Mouse (Mus musculus) ES-Bruce4 (cell line): ENCODE data around the gene Nynrin. TPM values are rescaled to one million over a fixed set of nuclear protein-coding genes. Genes with fewer than 3 reads are reported as not detected.
A peak's percentile ranks its signal among the peaks of the same experiment; 100 is the strongest.

Source experiments
- H3K27ac ChIP-seq: 2 replicates; pipeline ENCODE4 v1.5.1; 2012; ENCODE audit warnings: low read length, inconsistent platforms; ENCODE audit not compliant: insufficient read depth
- H3K27me3 ChIP-seq: 2 replicates; pipeline ENCODE4 v1.6.1; 2012; ENCODE audit warnings: mild to moderate bottlenecking, low read length, inconsistent platforms; ENCODE audit not compliant: control insufficient read depth, poor library complexity, insufficient read depth, severe bottlenecking
- H3K36me3 ChIP-seq: 2 replicates; pipeline ENCODE4 v1.6.1; 2012; ENCODE audit warnings: inconsistent platforms, mild to moderate bottlenecking, low read length, moderate library complexity; ENCODE audit not compliant: control insufficient read depth, poor library complexity, insufficient read depth, severe bottlenecking
- H3K4me1 ChIP-seq: one replicate; pipeline ENCODE4 v1.8.1; 2011; ENCODE audit warnings: low read length; ENCODE audit not compliant: control insufficient read depth, insufficient read depth
- H3K4me3 ChIP-seq: 2 replicates; pipeline ENCODE4 v1.5.1; 2011; ENCODE audit warnings: low read depth, mild to moderate bottlenecking, low read length
- H3K9ac ChIP-seq: 2 replicates; pipeline ENCODE4 v1.6.1; 2012; ENCODE audit warnings: low read depth, mild to moderate bottlenecking, inconsistent platforms; ENCODE audit not compliant: poor library complexity, severe bottlenecking
- H3K9me3 ChIP-seq: replicated peaks from 2 replicates; pipeline ENCODE4 v1.6.1; 2012; ENCODE audit warnings: mild to moderate bottlenecking, low read length, inconsistent platforms; ENCODE audit not compliant: control insufficient read depth, poor library complexity, insufficient read depth, severe bottlenecking
- CTCF ChIP-seq: IDR thresholded peaks from one replicate; pipeline ENCODE4 v1.8.1; 2011; ENCODE audit warnings: low read depth, low read length
- EP300 ChIP-seq: IDR thresholded peaks from 2 replicates; pipeline ENCODE4 v1.6.1; 2011; ENCODE audit warnings: low read depth, low read length; ENCODE audit not compliant: insufficient read depth
- POLR2A ChIP-seq: IDR thresholded peaks from one replicate; pipeline ENCODE4 v1.8.1; 2011; ENCODE audit warnings: low read length; ENCODE audit not compliant: insufficient read depth
- polyA plus RNA-seq: library from polyadenylated mRNA; stranded (reverse); fragments of >200 nt; gene quantifications from 2 replicates; pipeline ENCODE4 v1.2.4, GENCODE M21; 2011; ENCODE audit warnings: low read depth; ENCODE audit not compliant: missing spikeins, insufficient read depth, insufficient read length

Gene Nynrin
- polyA plus RNA-seq, 1 experiment, result 24.6 TPM

GRCm38 (mm10) chr14:55826551-55827340 is 27.1 kb upstream of the Nynrin start:
- TF ChIP-seq CTCF (no peak), POLR2A (no peak), EP300 (no peak)
- H3K27ac ChIP-seq, result no peak overlapping the region
- H3K4me1 ChIP-seq, result peaks cover 15% of the 10 kb centered on the region
- H3K9me3 ChIP-seq, result no peaks in the 10 kb centered on the region
- peak overlapping the region; percentile 97 for H3K9ac ChIP-seq
- peaks cover 2% of the 10 kb centered on the region; the same call in 1 of the 2 replicates for H3K36me3 ChIP-seq
- no peaks in the 10 kb centered on the region for H3K27me3 ChIP-seq
- peak overlapping the region; percentile 69 for H3K4me3 ChIP-seq

- Histone ChIP-seq H3K4me3 (no peak overlapping the region), H3K4me1 (peaks cover 31% of the 10 kb centered on the region), H3K36me3 (peaks cover 2% of the 10 kb centered on the region; the same call in 1 of the 2 replicates), H3K9ac (no peak overlapping the region), H3K27ac (no peak overlapping the region), H3K27me3 (no peaks in the 10 kb centered on the region), H3K9me3 (no peaks in the 10 kb centered on the region)
- TF ChIP-seq CTCF, result no peak
- no peak for TF ChIP-seq POLR2A
- no peak for TF ChIP-seq EP300
These were observed 25.0 kb upstream of the Nynrin start for GRCm38 (mm10) chr14:55828716-55829263.

- Histone ChIP-seq H3K4me3 (no peak overlapping the region), H3K27ac (peak overlapping the region; percentile 55), H3K36me3 (peaks cover 2% of the 10 kb centered on the region; the same call in 1 of the 2 replicates), H3K27me3 (no peaks in the 10 kb centered on the region), H3K9ac (no peak overlapping the region), H3K4me1 (peaks cover 40% of the 10 kb centered on the region), H3K9me3 (no peaks in the 10 kb centered on the region)
- no peak for TF ChIP-seq EP300
- no peak for TF ChIP-seq POLR2A
- no peak for TF ChIP-seq CTCF
These were observed 24.0 kb upstream of the Nynrin start for GRCm38 (mm10) chr14:55829854-55830253.

GRCm38 (mm10) chr14:55830331-55830730 is 23.5 kb upstream of the Nynrin start:
- H3K36me3 ChIP-seq, result peaks cover 2% of the 10 kb centered on the region; the same call in 1 of the 2 replicates
- H3K9me3 ChIP-seq, result no peaks in the 10 kb centered on the region
- H3K4me3 ChIP-seq, result no peak overlapping the region
- H3K9ac ChIP-seq, result no peak overlapping the region
- TF ChIP-seq CTCF (no peak), EP300 (no peak), POLR2A (no peak)
- H3K27me3 ChIP-seq, result no peaks in the 10 kb centered on the region
- peak overlapping the region; percentile 55 for H3K27ac ChIP-seq
- peaks cover 41% of the 10 kb centered on the region for H3K4me1 ChIP-seq

GRCm38 (mm10) chr14:55833126-55833525 is 20.7 kb upstream of the Nynrin start:
- no peaks in the 10 kb centered on the region for H3K9me3 ChIP-seq
- H3K9ac ChIP-seq, result no peak overlapping the region
- peaks cover 41% of the 10 kb centered on the region for H3K4me1 ChIP-seq
- no peak overlapping the region for H3K4me3 ChIP-seq
- H3K36me3 ChIP-seq, result no peaks in the 10 kb centered on the region
- TF ChIP-seq CTCF, result no peak
- no peak for TF ChIP-seq POLR2A
- no peak for TF ChIP-seq EP300
- H3K27ac ChIP-seq, result 0 out of 2 replicates have a peak overlapping the region, but pooled peaks have one; percentile 15
- no peaks in the 10 kb centered on the region for H3K27me3 ChIP-seq
